Mouse (Mus musculus) liver, embryonic 14.5 days (tissue): Measurements from ENCODE around the gene Ltbp4. TPM values are rescaled to one million over a fixed set of nuclear protein-coding genes. Genes with fewer than 3 reads are reported as not detected.
A peak's percentile ranks its signal among the peaks of the same experiment; 100 is the strongest.

Experiments used
- ATAC-seq: fragments of 200-750 bp; cut with Nextera tagmentation; 2 replicates; pipeline ENCODE4 v1.8.0; 2017; ENCODE audit warnings: moderate number of reproducible peaks, mild to moderate bottlenecking, moderate library complexity; ENCODE audit not compliant: insufficient read depth
- DNase-seq, 3 experiments: peaks; one replicate each; pipeline ENCODE4 v3.0.0-alpha.2; 2012 to 2013; ENCODE audit warnings: low read depth in 3 of 3, low spot score in 3 of 3
- H3K27ac ChIP-seq: fragments of 300-500 bp; sonication (generic); 2 replicates; pipeline ENCODE4 v1.5.1; 2014; ENCODE audit warnings: moderate library complexity, mild to moderate bottlenecking, control low read depth, inconsistent platforms
- H3K27me3 ChIP-seq: fragments of 300-500 bp; sonication (generic); 2 replicates; pipeline ENCODE4 v1.6.1; 2014; ENCODE audit warnings: mild to moderate bottlenecking, low read length, moderate library complexity; ENCODE audit not compliant: control insufficient read depth, insufficient read depth
- H3K36me3 ChIP-seq: fragments of 300-500 bp; sonication (generic); replicated peaks from 2 replicates; pipeline ENCODE4 v1.6.1; 2014; ENCODE audit warnings: low read depth; ENCODE audit not compliant: control insufficient read depth, insufficient read depth
- H3K4me1 ChIP-seq, 2 experiments: fragments of 200-500 bp in 1 of 2; fragments of 300-500 bp in 1 of 2; sonication (generic) in 1 of 2; replicated peaks; 2 replicates each; pipeline ENCODE4 v1.6.1; 2012 to 2014; ENCODE audit warnings: antibody characterized with exemption in 1 of 2, inconsistent platforms in 1 of 2, low read length in 1 of 2; ENCODE audit not compliant: control insufficient read depth in 2 of 2, insufficient read depth in 2 of 2
- H3K4me2 ChIP-seq: fragments of 300-500 bp; sonication (generic); 2 replicates; pipeline ENCODE4 v1.6.1; 2014; ENCODE audit warnings: low read depth, mild to moderate bottlenecking, control low read depth, moderate library complexity
- H3K4me3 ChIP-seq, 2 experiments: fragments of 200-500 bp in 1 of 2; fragments of 300-500 bp in 1 of 2; sonication (generic) in 1 of 2; 2 replicates each; pipeline ENCODE4 v1.5.1; 2012 to 2014; ENCODE audit warnings: low read depth in 2 of 2, low read length in 2 of 2, mild to moderate bottlenecking in 2 of 2, control low read depth in 1 of 2, inconsistent platforms in 1 of 2, moderate library complexity in 1 of 2; ENCODE audit not compliant: insufficient read depth in 1 of 2
- H3K9ac ChIP-seq: fragments of 300-500 bp; sonication (generic); replicated peaks from 2 replicates; pipeline ENCODE4 v1.6.1; 2014; ENCODE audit warnings: mild to moderate bottlenecking, control low read depth, moderate library complexity
- H3K9me3 ChIP-seq: fragments of 300-500 bp; sonication (generic); 2 replicates; pipeline ENCODE4 v1.6.1; 2016; ENCODE audit warnings: low read length, mixed read lengths; ENCODE audit not compliant: control insufficient read depth
- CTCF ChIP-seq: IDR thresholded peaks from 2 replicates; pipeline ENCODE4 v1.5.1; 2016; ENCODE audit warnings: antibody characterized with exemption, low read depth, control low read depth
- EP300 ChIP-seq: IDR thresholded peaks from 2 replicates; pipeline ENCODE4 v1.6.1; 2016; ENCODE audit warnings: antibody characterized with exemption, low read depth
- WGBS: fragments of 180-500 bp; shearing (Covaris S2); extraction: QIAGEN DNeasy Blood & Tissue Kit; methylation state at CpG from one replicate; pipeline ENCODE4 v1.1.7; 2014; ENCODE audit not compliant: insufficient replicate concordance; 5-methylcytosine and 5-hydroxymethylcytosine counted together
- polyA plus RNA-seq, 2 experiments: library from polyadenylated mRNA; depleted of rRNA in 1 of 2; stranded (reverse) in 1 of 2; unstranded in 1 of 2; fragments of >200 nt; fragmentation: Nextera tagmentation in 1 of 2; extraction: Ambion mirVana in 1 of 2; gene quantifications; 2 replicates each; pipeline versions ENCODE4 v1.2.1 to v1.2.3; 2012 to 2014

Gene Ltbp4
- polyA plus RNA-seq, 2 experiments, result 3.0 to 5.2 TPM

- Histone ChIP-seq H3K9me3 (no peaks in the 10 kb centered on the region), H3K36me3 (no peaks in the 10 kb centered on the region), H3K4me1 (0 out of 4 replicates have a peak, but pooled peaks cover 0 to 3% of the 10 kb centered on the region in 2 experiments), H3K9ac (no peak overlapping the region), H3K27ac (no peak overlapping the region), H3K27me3 (no peaks in the 10 kb centered on the region), H3K4me2 (no peak overlapping the region), H3K4me3 (no peak overlapping the region)
- DNase-seq, result no peak
- ATAC-seq, result no peak
- TF ChIP-seq EP300 (no peak), CTCF (peak; percentile 65)
- 75% methylated on average over 3 of the region's 3 CpGs for WGBS
These were observed 60.3 kb downstream of the Ltbp4 start for GRCm38 (mm10) chr7:27277191-27277590.

DNA sequence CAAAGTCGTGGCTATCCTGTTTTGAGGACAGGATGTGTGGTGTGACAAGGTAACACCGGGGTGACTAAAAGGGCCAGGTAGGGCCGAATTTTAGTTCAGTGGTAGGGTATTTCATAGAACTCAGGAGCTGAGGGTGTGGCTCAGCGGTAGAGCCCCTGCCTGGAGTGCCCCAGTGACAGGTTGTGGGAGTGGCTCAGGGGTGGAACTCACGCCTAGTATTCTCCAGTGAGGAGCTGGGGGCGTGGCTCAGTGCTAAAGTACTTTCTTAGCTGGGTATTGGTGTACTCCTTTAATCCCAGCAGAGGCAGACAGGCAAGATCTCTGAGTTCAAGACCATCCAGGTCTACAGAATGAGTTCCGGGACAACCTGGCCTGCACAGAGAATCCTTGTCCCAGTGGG lies 61.5 kb downstream of the Ltbp4 start:
- H3K4me2 ChIP-seq, result no peak overlapping the region

DNA sequence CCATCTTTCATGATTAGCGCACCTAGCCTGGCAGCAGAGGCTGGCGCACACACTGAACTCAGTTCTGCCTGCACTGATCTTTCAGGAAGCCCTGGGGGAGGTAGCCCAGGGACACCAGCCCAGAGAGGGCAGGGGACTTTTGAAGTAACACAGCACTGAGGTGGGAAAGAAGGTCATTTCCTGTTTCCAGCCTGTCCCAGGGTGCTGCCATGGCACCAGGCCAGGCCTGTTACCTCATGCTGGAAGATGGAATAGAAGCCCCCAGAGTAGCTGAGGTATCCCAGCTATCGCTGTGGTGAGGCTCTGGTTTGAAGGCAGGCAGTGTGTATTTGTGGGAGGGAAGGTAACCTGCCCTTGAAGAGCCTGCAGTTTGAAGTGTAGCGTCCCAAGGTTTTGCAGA lies 62.6 kb downstream of the Ltbp4 start:
- WGBS, result 77% methylated on average over 4 of the region's 4 CpGs
- Histone ChIP-seq H3K9ac (no peak overlapping the region), H3K4me1 (0 out of 4 replicates have a peak, but pooled peaks cover 0 to 3% of the 10 kb centered on the region in 2 experiments), H3K4me2 (no peak overlapping the region), H3K9me3 (no peaks in the 10 kb centered on the region), H3K27me3 (no peaks in the 10 kb centered on the region), H3K27ac (no peak overlapping the region), H3K36me3 (no peaks in the 10 kb centered on the region), H3K4me3 (no peak overlapping the region)
- TF ChIP-seq EP300, result no peak
- no peak for TF ChIP-seq CTCF
- ATAC-seq (no peak), DNase-seq (no peak)

More for the DNA sequence above, 61.5 kb downstream of the Ltbp4 start:
- no peaks in the 10 kb centered on the region for H3K36me3 ChIP-seq
- no peaks in the 10 kb centered on the region for H3K9me3 ChIP-seq
- 0 out of 4 replicates have a peak, but pooled peaks cover 0 to 3% of the 10 kb centered on the region in 2 experiments for H3K4me1 ChIP-seq
- TF ChIP-seq EP300, result no peak
- TF ChIP-seq CTCF, result no peak
- H3K4me3 ChIP-seq, result no peak overlapping the region
- ATAC-seq (0 out of 2 replicates have a peak, but pooled peaks have one; percentile 47), DNase-seq (no peak)
- no peak overlapping the region for H3K9ac ChIP-seq
- 34% methylated on average over 7 of the region's 7 CpGs for WGBS
- H3K27me3 ChIP-seq, result no peaks in the 10 kb centered on the region
- H3K27ac ChIP-seq, result no peak overlapping the region

GRCm38 (mm10) chr7:27273739-27274351 lies 63.6 kb downstream of the Ltbp4 start:
- DNase-seq (peak; percentile 49 to 63 (median 50)), ATAC-seq (peak; percentile 59)
- no peak overlapping the region for H3K27ac ChIP-seq
- H3K4me3 ChIP-seq, result peak overlapping the region in 1 of 2 experiments; percentile 14; a peak in 3 of 4 replicates
- no peaks in the 10 kb centered on the region for H3K27me3 ChIP-seq
- H3K9ac ChIP-seq, result no peak overlapping the region
- 0 out of 4 replicates have a peak, but pooled peaks cover 0 to 3% of the 10 kb centered on the region in 2 experiments for H3K4me1 ChIP-seq
- H3K4me2 ChIP-seq, result peak overlapping the region; percentile 33
- WGBS, result 42% methylated on average over 32 of the region's 32 CpGs
- no peaks in the 10 kb centered on the region for H3K36me3 ChIP-seq
- TF ChIP-seq EP300, result no peak
- peak; percentile 86 for TF ChIP-seq CTCF
- H3K9me3 ChIP-seq, result no peaks in the 10 kb centered on the region

DNA sequence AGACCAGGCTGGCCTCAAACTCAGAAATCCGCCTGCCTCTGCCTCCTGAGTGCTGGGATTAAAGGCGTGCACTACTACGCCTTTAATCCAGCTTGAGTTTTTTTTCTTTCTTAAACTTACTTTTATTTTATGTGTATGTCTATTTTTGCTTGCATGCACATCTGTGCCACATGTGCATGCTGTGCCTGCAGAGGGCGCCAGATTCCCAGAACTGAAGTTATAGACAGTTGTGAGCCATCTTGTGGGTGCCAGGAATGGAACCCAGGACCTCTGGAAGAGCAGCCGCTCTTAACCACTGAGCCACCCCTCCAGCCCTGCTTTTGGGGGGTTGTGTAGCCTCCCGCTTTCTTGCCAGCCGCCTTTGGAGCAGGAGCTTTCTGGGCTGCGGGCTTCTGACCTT lies 66.1 kb downstream of the Ltbp4 start:
- H3K4me3 ChIP-seq, result no peak overlapping the region
- TF ChIP-seq CTCF (peak; percentile 48), EP300 (no peak)
- 72% methylated on average over 8 of the region's 8 CpGs for WGBS
- no peak overlapping the region for H3K9ac ChIP-seq
- ATAC-seq, result no peak
- no peak overlapping the region for H3K4me2 ChIP-seq
- H3K27ac ChIP-seq, result no peak overlapping the region
- no peaks in the 10 kb centered on the region for H3K27me3 ChIP-seq
- no peaks in the 10 kb centered on the region for H3K9me3 ChIP-seq
- H3K4me1 ChIP-seq, result 0 out of 4 replicates have a peak, but pooled peaks cover 0 to 3% of the 10 kb centered on the region in 2 experiments
- H3K36me3 ChIP-seq, result no peaks in the 10 kb centered on the region
- no peak for DNase-seq
